Mouse (Mus musculus): Measurements from ENCODE around the gene Sertad4. TPM values are rescaled to one million over a fixed set of nuclear protein-coding genes. Genes with fewer than 3 reads are reported as not detected.
A peak's percentile ranks its signal among the peaks of the same experiment; 100 is the strongest.

Gene Sertad4
- total and polyA plus RNA-seq, 3 experiments: not detected

DNA sequence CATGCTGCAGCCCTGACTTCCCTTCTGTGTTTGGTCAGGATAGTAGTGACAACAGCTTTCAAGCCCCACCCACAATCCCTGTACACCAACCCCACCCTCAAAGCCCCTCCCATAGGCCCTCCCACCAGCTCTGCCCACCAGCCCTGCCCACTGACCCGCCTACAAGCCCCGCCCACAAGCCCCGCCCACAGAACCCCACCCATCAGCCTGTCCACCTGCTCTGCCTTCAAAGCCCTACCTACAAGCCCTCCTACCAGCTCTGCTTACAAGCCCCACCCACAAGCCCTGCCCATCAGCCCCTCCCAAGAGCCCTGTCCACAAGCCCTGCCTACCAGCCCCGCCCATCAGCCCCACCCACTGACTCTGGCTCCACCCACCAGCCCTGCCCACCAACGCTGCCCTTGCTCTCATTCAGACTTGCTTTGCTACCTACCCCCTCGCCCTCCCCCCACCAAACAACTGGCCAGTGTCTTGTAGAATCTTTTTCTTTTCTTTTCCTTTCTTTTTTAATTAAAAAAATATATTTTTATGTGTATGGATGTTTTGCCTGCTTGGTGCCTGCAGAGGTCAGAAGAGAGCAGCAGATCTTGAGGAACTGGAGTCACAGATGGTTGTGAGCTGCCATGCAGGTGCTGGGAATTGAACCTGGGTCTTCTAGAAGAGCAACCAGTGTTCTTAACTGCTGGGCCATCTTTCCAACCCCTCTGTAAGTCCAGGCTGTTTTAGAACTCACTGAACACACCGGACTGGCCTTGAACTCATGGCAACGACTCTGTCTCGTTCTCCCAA, 60.4 kb downstream of the Sertad4 start:
- peaks cover 0 to 18% of the 10 kb centered on the region in 2 experiments; a peak in 2 of 4 replicates for H3K36me3 ChIP-seq (ENCODE audit: control insufficient read depth in 1 of 2, insufficient read depth in 2 of 2, low read length in 2 of 2)
- no peak for TF ChIP-seq ZMIZ1 (IDR thresholded peaks at IDR 0.05; ENCODE audit: low read depth, low read length)
- 0 out of 2 replicates have a peak, but pooled peaks have one; percentile 34 for TF ChIP-seq E2F4 (IDR thresholded peaks at IDR 0.05; ENCODE audit: borderline replicate concordance, low read depth, low read length)
- TF ChIP-seq SIN3A (IDR thresholded peaks at IDR 0.05; ENCODE audit: low read length): 0 out of 2 replicates have a peak, but pooled peaks have one; percentile 14
- TF ChIP-seq CTCF (IDR thresholded peaks at IDR 0.05 in 2 of 3, conservative IDR thresholded peaks at IDR 0.05 in 1 of 3; ENCODE audit: control insufficient read depth in 1 of 3, insufficient read depth in 1 of 3, low read depth in 2 of 3, low read length in 3 of 3, poor library complexity in 1 of 3, severe bottlenecking in 1 of 3): peak; percentile 34 to 48 (median 36); a peak in 4 of 6 replicates
- TF ChIP-seq RAD21 (IDR thresholded peaks at IDR 0.05; ENCODE audit: low read depth, low read length): peak; percentile 46
- TF ChIP-seq BHLHE40 (IDR thresholded peaks at IDR 0.05; ENCODE audit: borderline replicate concordance, low read depth, low read length): no peak
- peak; percentile 44 for TF ChIP-seq SMC3 (IDR thresholded peaks at IDR 0.05; ENCODE audit: low read depth, low read length)
- 0 out of 2 replicates have a peak, but pooled peaks have one; percentile 23 for TF ChIP-seq MAZ (IDR thresholded peaks at IDR 0.05; ENCODE audit: low read depth, low read length)
- no peaks in the 10 kb centered on the region for H3K27me3 ChIP-seq (ENCODE audit: control insufficient read depth in 1 of 2, insufficient read depth in 2 of 2, low read length in 2 of 2)
- no peaks in the 10 kb centered on the region; the same call in 1 of the 2 replicates for H3K79me2 ChIP-seq (ENCODE audit: control insufficient read depth, insufficient read depth, low read length, poor library complexity)
- H3K9ac ChIP-seq (ENCODE audit: control insufficient read depth, low read depth, low read length, poor library complexity, severe bottlenecking): no peak overlapping the region
- peaks cover 3 to 22% of the 10 kb centered on the region in 2 experiments; a peak in 3 of 4 replicates for H3K4me1 ChIP-seq (ENCODE audit: control insufficient read depth in 1 of 2, insufficient read depth in 2 of 2, low read length in 2 of 2)
- peak; percentile 90 for DNase-seq (ENCODE audit: low read depth, low spot score)
- H3K27ac ChIP-seq (ENCODE audit: control insufficient read depth, low read depth, low read length): no peak overlapping the region
- no peaks in the 10 kb centered on the region for H3K9me3 ChIP-seq (replicated peaks; ENCODE audit: insufficient read depth, low read length)
- no peak overlapping the region for H3K4me3 ChIP-seq (ENCODE audit: control insufficient read depth in 1 of 2, insufficient read depth in 1 of 2, low read depth in 2 of 2, low read length in 2 of 2)

Other genes starting within 250 kb of the Sertad4 start
- gene Hhat, start 84.5 kb downstream of the Sertad4 start, total RNA-seq (2012; rRNA removed): 0.36 and 0.39 TPM in 2 replicates
- gene Hhat, start 84.5 kb downstream of the Sertad4 start, polyA plus RNA-seq (2012; ENCODE audit: insufficient read depth in 1 of 2, insufficient read length in 2 of 2, low read depth in 1 of 2, low replicate concordance in 2 of 2, missing spikeins in 1 of 2): 1 to 10 TPM in 1 of 2 experiments, not detected in 1; 1.0 TPM
- 1.3 and 1.8 TPM in 2 replicates for gene Syt14, start 180.0 kb upstream of the Sertad4 start, total RNA-seq (2012; rRNA removed)
- gene Syt14, start 180.0 kb upstream of the Sertad4 start, polyA plus RNA-seq (2012; ENCODE audit: insufficient read depth in 1 of 2, insufficient read length in 2 of 2, low read depth in 1 of 2, low replicate concordance in 2 of 2, missing spikeins in 1 of 2): 1 to 10 TPM in 1 of 2 experiments, not detected in 1; 2.4 TPM